Mouse (Mus musculus) heart, embryonic 10.5 days (tissue): ENCODE data around the gene Ppfibp1. TPM values are rescaled to one million over a fixed set of nuclear protein-coding genes. Genes with fewer than 3 reads are reported as not detected.

Source experiments
- DNase-seq: peaks from one replicate; pipeline ENCODE4 v3.0.0-alpha.2; 2017; ENCODE audit warnings: low spot score
- H3K27ac ChIP-seq: fragments of 300-500 bp; sonication (generic); 2 replicates; pipeline ENCODE4 v1.5.1; 2016; ENCODE audit warnings: mild to moderate bottlenecking
- H3K27me3 ChIP-seq: fragments of 300-500 bp; sonication (generic); 2 replicates; pipeline ENCODE4 v1.6.1; 2016; ENCODE audit warnings: mild to moderate bottlenecking; ENCODE audit not compliant: poor library complexity, insufficient read depth, severe bottlenecking
- H3K36me3 ChIP-seq: fragments of 300-500 bp; sonication (generic); 2 replicates; pipeline ENCODE4 v1.6.1; 2016; ENCODE audit warnings: mild to moderate bottlenecking, moderate library complexity
- H3K4me1 ChIP-seq: fragments of 300-500 bp; sonication (generic); 2 replicates; pipeline ENCODE4 v1.6.1; 2016; ENCODE audit warnings: mild to moderate bottlenecking
- H3K4me3 ChIP-seq: fragments of 300-500 bp; sonication (generic); 2 replicates; pipeline ENCODE4 v1.5.1; 2016; ENCODE audit warnings: mild to moderate bottlenecking, moderate library complexity
- H3K9me3 ChIP-seq: fragments of 300-500 bp; sonication (generic); 2 replicates; pipeline ENCODE4 v1.6.1; 2016; ENCODE audit warnings: mild to moderate bottlenecking, moderate library complexity
- WGBS: fragments of 180-500 bp; shearing (Covaris S2); methylation state at CpG from one replicate; pipeline ENCODE4 v1.1.7; 2016; 5-methylcytosine and 5-hydroxymethylcytosine counted together
- polyA plus RNA-seq: library from polyadenylated mRNA; unstranded; fragments of >200 nt; fragmentation: Nextera tagmentation; extraction: Ambion mirVana; gene quantifications from 2 replicates; pipeline ENCODE4 v1.2.1, GENCODE M21; 2016

Gene Ppfibp1
- polyA plus RNA-seq, 1 experiment from 2014 or later = 67.3 TPM

- H3K4me1 ChIP-seq = peaks cover 25% of the 10 kb centered on the region
- H3K27me3 ChIP-seq = no peaks in the 10 kb centered on the region
- H3K9me3 ChIP-seq = no peaks in the 10 kb centered on the region
- no peak overlapping the region for H3K4me3 ChIP-seq
- peaks cover 15% of the 10 kb centered on the region for H3K36me3 ChIP-seq
- H3K27ac ChIP-seq = no peak overlapping the region
- 82% methylated on average over 8 of the region's 8 CpGs for WGBS
- no peak for DNase-seq
Observed at GRCm38 (mm10) chr6:146939026-146939425, 50.7 kb downstream of the Ppfibp1 start.

GRCm38 (mm10) chr6:146941505-146942275 lies 53.4 kb downstream of the Ppfibp1 start:
- DNase-seq = no peak
- Histone ChIP-seq H3K4me3 (no peak overlapping the region), H3K4me1 (peaks cover 48% of the 10 kb centered on the region), H3K27ac (no peak overlapping the region), H3K36me3 (peaks cover 12% of the 10 kb centered on the region), H3K27me3 (no peaks in the 10 kb centered on the region), H3K9me3 (no peaks in the 10 kb centered on the region)
- 71% methylated on average over 7 of the region's 7 CpGs for WGBS

- Histone ChIP-seq H3K4me3 (no peak overlapping the region), H3K4me1 (peaks cover 67% of the 10 kb centered on the region), H3K9me3 (no peaks in the 10 kb centered on the region), H3K36me3 (peaks cover 10% of the 10 kb centered on the region), H3K27me3 (no peaks in the 10 kb centered on the region), H3K27ac (no peak overlapping the region)
- DNase-seq = no peak
Observed at GRCm38 (mm10) chr6:146944009-146944408, 55.7 kb downstream of the Ppfibp1 start.

- Histone ChIP-seq H3K9me3 (no peaks in the 10 kb centered on the region), H3K27me3 (no peaks in the 10 kb centered on the region), H3K36me3 (peaks cover 2% of the 10 kb centered on the region; the same call in 1 of the 2 replicates), H3K4me1 (peaks cover 67% of the 10 kb centered on the region), H3K27ac (peak overlapping the region; percentile 62), H3K4me3 (no peak overlapping the region)
- no peak for DNase-seq
- WGBS = 51% methylated on average over 4 of the region's 4 CpGs
Observed at GRCm38 (mm10) chr6:146944830-146945229, 56.5 kb downstream of the Ppfibp1 start.

GRCm38 (mm10) chr6:146946327-146947029 lies 58.2 kb downstream of the Ppfibp1 start:
- no peaks in the 10 kb centered on the region for H3K27me3 ChIP-seq
- 44% methylated on average over 6 of the region's 6 CpGs for WGBS
- peaks cover 66% of the 10 kb centered on the region for H3K4me1 ChIP-seq
- DNase-seq = no peak
- H3K9me3 ChIP-seq = no peaks in the 10 kb centered on the region
- no peak overlapping the region for H3K4me3 ChIP-seq
- peak overlapping the region; percentile 65; the same call in 1 of the 2 replicates for H3K27ac ChIP-seq
- H3K36me3 ChIP-seq = no peaks in the 10 kb centered on the region

- H3K27me3 ChIP-seq = no peaks in the 10 kb centered on the region
- H3K36me3 ChIP-seq = no peaks in the 10 kb centered on the region
- H3K4me3 ChIP-seq = no peak overlapping the region
- no peaks in the 10 kb centered on the region for H3K9me3 ChIP-seq
- peak overlapping the region; percentile 65; the same call in 1 of the 2 replicates for H3K27ac ChIP-seq
- H3K4me1 ChIP-seq = peaks cover 65% of the 10 kb centered on the region
- WGBS = 57% methylated on average over 4 of the region's 4 CpGs
- DNase-seq = no peak
Observed at GRCm38 (mm10) chr6:146947186-146947585, 58.9 kb downstream of the Ppfibp1 start.

GRCm38 (mm10) chr6:146949682-146950453 lies 61.6 kb downstream of the Ppfibp1 start:
- no peak for DNase-seq
- WGBS = 70% methylated on average over 10 of the region's 10 CpGs

GRCm38 (mm10) chr6:146950454-146950832 lies 62.2 kb downstream of the Ppfibp1 start:
- Histone ChIP-seq H3K27ac (no peak overlapping the region), H3K4me1 (peaks cover 57% of the 10 kb centered on the region), H3K4me3 (no peak overlapping the region), H3K27me3 (no peaks in the 10 kb centered on the region), H3K9me3 (no peaks in the 10 kb centered on the region), H3K36me3 (no peaks in the 10 kb centered on the region)
- 21% methylated on average over 1 of the region's 1 CpGs for WGBS
- no peak for DNase-seq

More at GRCm38 (mm10) chr6:146949682-146950453, 61.6 kb downstream of the Ppfibp1 start:
- Histone ChIP-seq H3K4me1 (peaks cover 58% of the 10 kb centered on the region), H3K9me3 (no peaks in the 10 kb centered on the region), H3K27ac (no peak overlapping the region), H3K27me3 (no peaks in the 10 kb centered on the region), H3K36me3 (no peaks in the 10 kb centered on the region), H3K4me3 (no peak overlapping the region)

GRCm38 (mm10) chr6:146954258-146954657 lies 66.0 kb downstream of the Ppfibp1 start, which contains the start of gene 1700034J05Rik:
Gene 1700034J05Rik (minus strand): TSS chr6:146954422.
- no peaks in the 10 kb centered on the region for H3K36me3 ChIP-seq
- H3K27ac ChIP-seq = no peak within 1 kb of the TSS
- DNase-seq = no peak
- H3K4me3 ChIP-seq = no peak within 1 kb of the TSS
- WGBS = 82% methylated on average over 1 of the region's 1 CpGs
- peaks cover 44% of the 10 kb centered on the region for H3K4me1 ChIP-seq
- no peaks in the 10 kb centered on the region for H3K9me3 ChIP-seq
- H3K27me3 ChIP-seq = no peaks in the 10 kb centered on the region

GRCm38 (mm10) chr6:146955475-146955874 lies 67.2 kb downstream of the Ppfibp1 start:
- 63% methylated on average over 1 of the region's 1 CpGs for WGBS
- Histone ChIP-seq H3K36me3 (no peaks in the 10 kb centered on the region), H3K4me1 (peaks cover 46% of the 10 kb centered on the region), H3K4me3 (peak overlapping the region; percentile 31; the same call in 1 of the 2 replicates), H3K9me3 (no peaks in the 10 kb centered on the region), H3K27me3 (no peaks in the 10 kb centered on the region), H3K27ac (no peak overlapping the region)
- DNase-seq = no peak

GRCm38 (mm10) chr6:146955896-146956295 lies 67.6 kb downstream of the Ppfibp1 start:
- H3K36me3 ChIP-seq = no peaks in the 10 kb centered on the region
- H3K27ac ChIP-seq = peak overlapping the region; percentile 56; the same call in 1 of the 2 replicates
- peaks cover 48% of the 10 kb centered on the region for H3K4me1 ChIP-seq
- DNase-seq = peak; percentile 90
- no peaks in the 10 kb centered on the region for H3K9me3 ChIP-seq
- 17% methylated on average over 12 of the region's 12 CpGs for WGBS
- H3K4me3 ChIP-seq = peak overlapping the region; percentile 31; the same call in 1 of the 2 replicates
- no peaks in the 10 kb centered on the region for H3K27me3 ChIP-seq

GRCm38 (mm10) chr6:146956961-146957360 lies 68.7 kb downstream of the Ppfibp1 start:
- 95% methylated on average over 1 of the region's 1 CpGs for WGBS
- H3K4me1 ChIP-seq = peaks cover 54% of the 10 kb centered on the region
- no peak overlapping the region for H3K4me3 ChIP-seq
- no peaks in the 10 kb centered on the region for H3K36me3 ChIP-seq
- no peaks in the 10 kb centered on the region for H3K9me3 ChIP-seq
- H3K27ac ChIP-seq = no peak overlapping the region
- H3K27me3 ChIP-seq = no peaks in the 10 kb centered on the region
- no peak for DNase-seq
